ENCODE assay signal across 7 mouse cellular contexts in the genomic region with DNA sequence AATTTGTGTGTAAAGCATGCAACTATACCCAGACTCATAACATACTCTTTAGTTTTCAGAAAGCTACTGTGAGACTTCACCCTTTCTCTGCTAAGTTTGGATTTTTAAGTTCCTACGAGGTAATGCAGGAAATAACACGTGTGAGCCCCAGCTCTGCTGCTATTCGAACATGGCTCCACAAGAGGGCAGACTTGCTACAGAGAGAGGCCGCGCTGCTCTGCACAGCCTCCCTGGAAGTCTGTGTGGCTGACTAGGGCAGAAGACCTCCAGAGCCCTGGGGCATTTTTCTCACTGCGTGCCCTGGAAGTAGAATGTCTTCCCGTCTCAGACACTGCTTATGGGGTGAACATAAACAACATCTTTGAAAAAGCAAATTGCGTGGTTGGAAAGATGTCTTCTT.
DNase-seq lines count a peak whose midpoint lies in the region.

No protein-coding gene starts in this region.

- 15% methylated on average over 8 of the region's 8 CpGs for WGBS in hindbrain, embryonic 10.5 days

- no peak overlapping the region for H3K4me3 ChIP-seq in hindbrain, embryonic 10.5 days

- H3K4me1 ChIP-seq in hindbrain, embryonic 10.5 days (replicated peaks), result no peaks in the 10 kb centered on the region

- DNase-seq in ES-CJ7 (ENCODE audit: low read depth, low spot score), result peak; percentile 81
- peak; percentile 18 to 29 for DNase-seq in adrenal gland, adult 18-20 months (ENCODE audit: low spot score in 2 of 2)
- DNase-seq in embryo, embryonic 10.5 days (ENCODE audit: low spot score), result peak; percentile 86
- peak; percentile 72 for DNase-seq in hindbrain, embryonic 10.5 days (ENCODE audit: low spot score)
- peak; percentile 16 for DNase-seq in layer of hippocampus, adult 9-10 months (ENCODE audit: low spot score)
- DNase-seq in lung, postnatal 36 days, result peak; percentile 14
- DNase-seq in right cerebral cortex, postnatal 36 days (ENCODE audit: low spot score in 2 of 2), result peak; percentile 12 to 36

- H3K27ac ChIP-seq in hindbrain, embryonic 10.5 days, result no peak overlapping the region

- H3K27me3 ChIP-seq in hindbrain, embryonic 10.5 days (ENCODE audit: insufficient read depth, poor library complexity, severe bottlenecking), result no peaks in the 10 kb centered on the region

- H3K9me3 ChIP-seq in hindbrain, embryonic 10.5 days, result no peaks in the 10 kb centered on the region

- H3K36me3 ChIP-seq in hindbrain, embryonic 10.5 days, result no peaks in the 10 kb centered on the region

Comparison
In these comparisons a context has a peak if more than half of its experiments do, and no peak if none do; other contexts are left out.
1. DNase-seq: peak in every context shown above with its lines; median percentile 86 in embryo, embryonic 10.5 days; 81 in ES-CJ7; 72 in hindbrain, embryonic 10.5 days; 24 in right cerebral cortex, postnatal 36 days; 24 in adrenal gland, adult 18-20 months; 16 in layer of hippocampus, adult 9-10 months; 14 in lung, postnatal 36 days.